Mouse (Mus musculus) cerebellum, postnatal 25 days (tissue): ENCODE results near the gene Rnf130.

ENCODE experiments used
- DNase-seq, 2 experiments: peaks; one replicate each; pipeline ENCODE4 v3.0.0; 2021; ENCODE audit warnings: mixed read lengths in 2 of 2

Gene Rnf130

DNA sequence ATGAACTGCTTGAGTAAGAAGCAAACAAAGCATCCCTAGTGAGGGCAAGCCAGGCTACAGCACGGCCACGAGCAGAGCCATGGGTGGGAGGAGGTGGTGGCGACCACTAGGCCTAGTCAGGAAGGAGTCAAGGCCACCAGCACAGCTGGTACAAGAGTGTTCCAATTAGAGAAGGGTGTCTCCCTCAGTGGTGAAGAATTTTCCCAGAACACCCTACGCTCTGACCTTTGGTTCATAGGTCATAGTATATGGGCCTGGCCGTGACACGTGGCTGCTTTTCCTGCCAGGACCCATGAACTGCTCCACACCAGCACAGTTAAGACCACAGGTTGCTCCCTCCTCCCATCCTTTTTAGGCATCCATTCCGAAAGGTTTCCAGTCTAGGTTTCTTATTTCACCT lies 114.4 kb downstream of the Rnf130 start:
- no peak for DNase-seq

DNA sequence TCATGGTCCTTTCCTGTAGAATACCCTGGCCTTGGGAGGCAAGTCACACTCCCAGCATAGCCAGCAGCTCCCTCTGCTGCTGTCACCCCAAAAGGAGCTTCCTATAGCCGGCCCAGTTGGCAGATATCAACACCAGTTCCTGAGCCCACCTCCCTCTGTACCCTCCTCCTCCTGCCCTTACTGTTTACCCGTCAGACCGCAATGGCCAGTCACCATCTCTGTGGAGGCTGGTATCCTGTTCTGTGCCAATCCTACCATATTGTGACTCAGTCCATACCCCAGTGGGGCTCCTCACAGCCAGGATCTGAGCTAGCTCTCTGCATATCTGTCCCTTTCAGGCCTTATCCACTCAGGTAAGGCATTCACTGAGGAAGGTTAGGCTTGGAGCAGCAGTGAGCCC lies 120.4 kb downstream of the Rnf130 start:
- peak in 1 of 2 experiments; percentile 26 for DNase-seq

DNA sequence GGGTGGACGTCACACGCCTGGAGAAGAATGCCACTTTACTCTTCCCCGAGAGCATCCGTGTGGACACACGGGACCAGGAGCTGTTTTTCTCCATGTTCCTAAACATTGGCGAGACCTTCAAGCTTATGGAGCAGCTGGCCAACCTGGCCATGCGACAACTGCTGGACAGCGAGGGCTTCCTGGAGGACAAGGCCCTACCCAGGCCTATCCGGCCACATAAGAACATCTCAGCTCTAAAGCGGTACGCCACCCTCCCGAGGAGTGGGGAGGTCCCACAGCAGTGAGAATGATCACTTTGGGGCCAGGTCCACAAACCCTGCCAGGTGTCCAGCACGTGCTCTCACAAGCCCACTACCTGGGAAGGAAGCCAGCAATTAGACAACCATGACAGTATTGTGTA lies 121.0 kb downstream of the Rnf130 start:
- DNase-seq: no peak

DNA sequence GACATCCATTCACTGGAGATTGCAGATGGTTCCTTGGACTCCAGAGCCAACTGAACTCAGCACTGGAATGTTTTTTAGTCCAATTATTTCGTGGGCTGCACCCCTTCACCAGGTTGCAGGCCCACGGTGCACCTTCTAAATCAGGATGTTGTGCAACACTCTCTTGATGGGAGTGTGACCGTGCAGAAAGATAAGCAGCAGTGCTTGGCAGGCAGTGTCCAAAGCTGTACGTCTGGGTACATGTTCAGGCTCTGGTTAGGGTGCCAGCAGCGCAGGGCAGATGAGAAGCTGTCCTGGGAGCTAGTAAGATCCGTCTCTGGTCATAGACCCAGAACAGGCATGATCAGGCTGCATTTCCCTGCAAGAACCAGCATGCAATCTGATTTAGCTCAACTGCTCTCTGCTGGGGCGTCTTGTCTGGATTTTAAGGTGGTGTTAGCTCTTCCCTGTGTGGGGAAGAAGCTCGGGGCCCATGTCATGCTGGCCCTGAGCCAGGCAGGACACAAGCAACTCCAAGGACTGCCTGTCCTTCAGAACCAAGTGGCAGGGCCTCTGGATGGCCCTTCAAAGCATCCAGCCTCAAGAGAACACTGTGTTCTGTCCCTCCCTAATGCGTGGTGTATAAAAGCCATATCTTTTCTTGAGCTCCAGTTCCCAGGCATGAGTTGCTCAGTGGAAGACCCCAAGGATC lies 122.3 kb downstream of the Rnf130 start:
- no peak for DNase-seq

DNA sequence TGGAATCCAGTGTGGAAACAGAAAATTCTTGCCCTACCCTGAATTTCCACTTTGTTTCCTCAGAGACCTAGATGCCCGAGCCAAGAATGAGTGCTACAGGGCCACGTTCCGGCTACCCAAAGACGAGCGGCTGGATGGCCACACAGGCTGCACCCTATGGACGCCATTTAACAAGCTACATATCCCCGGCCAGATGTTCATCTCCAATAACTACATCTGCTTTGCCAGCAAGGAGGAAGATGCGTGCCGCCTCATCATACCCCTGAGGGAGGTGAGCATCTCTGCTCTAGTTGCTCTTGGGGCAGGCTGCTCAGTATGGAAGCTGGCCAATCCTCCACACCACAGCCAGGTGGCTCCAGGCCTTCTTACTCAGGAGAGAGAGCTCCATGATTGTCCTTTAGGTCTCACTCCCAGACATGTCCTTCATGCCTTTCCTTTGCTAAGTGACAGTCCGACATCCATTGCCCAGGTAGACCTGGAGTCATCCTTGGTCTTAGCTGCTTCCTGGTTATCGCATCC lies 122.9 kb downstream of the Rnf130 start:
- DNase-seq: peak; percentile 66 to 72

DNA sequence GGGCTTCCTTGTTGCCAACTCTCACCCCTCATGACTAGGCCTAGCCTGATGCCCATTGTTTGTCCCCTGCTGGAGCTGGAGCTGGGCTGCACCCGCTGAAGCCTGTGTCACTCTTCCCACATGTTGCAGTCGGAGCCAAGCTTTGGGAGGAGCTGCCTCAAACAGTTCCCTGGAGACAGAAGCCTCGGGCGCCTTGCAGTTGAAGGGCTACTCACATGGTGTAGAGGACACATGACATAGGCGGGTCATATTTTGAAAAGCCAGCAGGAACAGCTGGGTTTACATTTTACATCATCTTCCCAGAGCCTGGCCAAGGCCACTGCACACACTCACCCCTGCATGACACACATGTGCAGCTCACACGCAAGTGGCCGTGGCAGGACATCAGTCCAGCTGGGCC lies 124.1 kb downstream of the Rnf130 start:
- no peak for DNase-seq

DNA sequence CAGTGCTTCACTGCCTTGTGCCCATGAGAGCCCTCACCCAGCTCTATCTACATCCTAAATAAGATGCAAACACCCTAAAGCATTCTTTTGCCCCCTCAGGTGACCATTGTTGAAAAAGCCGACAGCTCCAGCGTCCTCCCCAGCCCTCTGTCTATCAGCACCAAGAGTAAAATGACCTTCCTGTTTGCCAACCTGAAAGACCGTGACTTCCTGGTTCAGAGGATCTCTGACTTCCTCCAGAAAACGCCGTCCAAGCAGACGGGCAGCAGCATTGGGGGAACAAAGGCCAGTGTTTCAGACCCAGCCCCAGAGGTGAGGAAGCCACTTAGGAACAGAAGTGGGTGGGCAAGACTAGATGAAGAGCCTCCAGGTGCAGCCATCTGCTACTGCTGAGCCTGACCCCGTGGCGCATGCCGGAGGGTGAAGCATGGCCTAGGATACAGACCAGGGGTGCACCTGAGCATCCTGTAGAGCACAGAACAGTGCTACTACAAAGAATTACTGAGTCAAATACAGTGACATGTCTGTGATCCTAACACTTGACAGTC lies 124.5 kb downstream of the Rnf130 start:
- DNase-seq: no peak

DNA sequence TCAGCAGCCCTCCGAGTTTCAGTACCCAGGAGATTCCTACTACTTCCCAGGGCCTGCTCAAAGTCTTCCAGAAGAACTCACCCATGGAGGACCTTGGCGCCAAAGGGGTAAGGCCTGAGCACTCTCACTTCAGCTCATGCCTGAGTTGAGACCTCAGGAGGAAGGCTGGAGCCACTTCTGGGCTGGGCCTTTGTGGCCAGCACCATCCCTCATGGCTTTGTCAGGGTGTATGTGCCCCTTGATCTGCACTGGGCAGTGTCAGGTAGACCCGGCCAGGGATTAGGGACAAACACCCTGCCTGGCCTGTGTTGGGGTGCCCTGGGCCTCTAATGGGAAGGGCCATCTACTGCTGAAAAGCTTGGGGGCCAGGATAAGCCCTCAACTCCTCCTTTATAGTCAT lies 126.2 kb downstream of the Rnf130 start:
- DNase-seq: no peak

DNA sequence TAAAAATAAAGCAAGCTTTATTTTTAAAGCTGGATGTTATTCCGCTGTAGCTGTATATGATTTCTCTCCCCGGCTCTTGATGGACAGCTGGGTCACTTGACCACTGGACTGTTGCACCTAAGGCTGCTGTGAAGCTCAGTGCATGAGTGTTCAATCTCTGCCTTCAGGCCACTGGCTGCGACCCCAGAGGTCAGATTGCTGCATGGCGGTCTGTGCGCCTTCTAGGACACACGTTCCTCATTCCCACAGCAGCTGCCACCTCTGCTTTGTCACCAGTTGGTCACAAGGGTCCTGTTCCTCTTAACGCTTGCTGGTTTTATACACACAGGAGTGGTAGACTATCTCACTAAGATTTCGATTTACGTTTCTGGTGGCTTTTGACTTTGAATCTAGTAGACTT lies 129.0 kb downstream of the Rnf130 start:
- no peak for DNase-seq
